Mouse (Mus musculus) midbrain, embryonic 10.5 days (tissue): ENCODE measurements at regions not wholly inside any gene's neighbourhood (a gene's known extent, or its start where the extent isn't known, plus 50 kb on each side); places are given as distances from the start of the nearest gene placed in this dataset.

Experiments used
- DNase-seq: peaks from one replicate; pipeline ENCODE4 v3.0.0-alpha.2; 2017; ENCODE audit warnings: low spot score
- H3K27ac ChIP-seq: fragments of 300-500 bp; sonication (generic); replicated peaks from 2 replicates; pipeline ENCODE4 v1.5.1; 2016; ENCODE audit warnings: mild to moderate bottlenecking
- H3K27me3 ChIP-seq: fragments of 300-500 bp; sonication (generic); 2 replicates; pipeline ENCODE4 v1.6.1; 2016; ENCODE audit warnings: low read depth, mild to moderate bottlenecking; ENCODE audit not compliant: poor library complexity, severe bottlenecking
- H3K36me3 ChIP-seq: fragments of 300-500 bp; sonication (generic); 2 replicates; pipeline ENCODE4 v1.6.1; 2016; ENCODE audit warnings: mild to moderate bottlenecking, moderate library complexity
- H3K4me1 ChIP-seq: fragments of 300-500 bp; sonication (generic); 2 replicates; pipeline ENCODE4 v1.6.1; 2016
- H3K4me3 ChIP-seq: fragments of 300-500 bp; sonication (generic); 2 replicates; pipeline ENCODE4 v1.5.1; 2016; ENCODE audit warnings: mild to moderate bottlenecking, moderate library complexity
- H3K9me3 ChIP-seq: fragments of 300-500 bp; sonication (generic); replicated peaks from 2 replicates; pipeline ENCODE4 v1.6.1; 2016; ENCODE audit warnings: mild to moderate bottlenecking
- whole genome bisulfite sequencing: fragments of 180-500 bp; shearing (Covaris S2); methylation state at CpG from one replicate; pipeline ENCODE4 v1.1.7; 2016; 5-methylcytosine and 5-hydroxymethylcytosine counted together

- Histone ChIP-seq H3K4me3 (no peak overlapping the region), H3K27me3 (no peaks in the 10 kb centered on the region), H3K4me1 (no peaks in the 10 kb centered on the region), H3K36me3 (no peaks in the 10 kb centered on the region), H3K27ac (no peak overlapping the region), H3K9me3 (no peaks in the 10 kb centered on the region)
- no peak for DNase-seq
- 87% methylated on average over 4 of the region's 4 CpGs for WGBS
Observed at GRCm38 (mm10) chr7:63811816-63812215, 104.8 kb upstream of the E030018B13Rik start.

GRCm38 (mm10) chr7:63815531-63815930 lies 101.1 kb upstream of the E030018B13Rik start:
- Histone ChIP-seq H3K9me3 (no peaks in the 10 kb centered on the region), H3K27me3 (no peaks in the 10 kb centered on the region), H3K4me1 (no peaks in the 10 kb centered on the region), H3K36me3 (no peaks in the 10 kb centered on the region), H3K27ac (no peak overlapping the region), H3K4me3 (no peak overlapping the region)
- 95% methylated on average over 9 of the region's 9 CpGs for WGBS
- DNase-seq = no peak

GRCm38 (mm10) chr7:63816056-63816941 lies 100.4 kb upstream of the E030018B13Rik start:
- DNase-seq = no peak
- Histone ChIP-seq H3K4me1 (no peaks in the 10 kb centered on the region), H3K9me3 (no peaks in the 10 kb centered on the region), H3K27me3 (no peaks in the 10 kb centered on the region), H3K27ac (peak overlapping the region; percentile 35; the same call in 1 of the 2 replicates), H3K36me3 (no peaks in the 10 kb centered on the region), H3K4me3 (no peak overlapping the region)
- 90% methylated on average over 10 of the region's 10 CpGs for WGBS

GRCm38 (mm10) chr7:63817476-63817875 lies 99.2 kb upstream of the E030018B13Rik start:
- no peaks in the 10 kb centered on the region for H3K4me1 ChIP-seq
- no peak overlapping the region for H3K4me3 ChIP-seq
- DNase-seq = no peak
- WGBS = 84% methylated on average over 1 of the region's 1 CpGs
- H3K9me3 ChIP-seq = no peaks in the 10 kb centered on the region
- H3K27ac ChIP-seq = no peak overlapping the region
- H3K36me3 ChIP-seq = no peaks in the 10 kb centered on the region
- no peaks in the 10 kb centered on the region for H3K27me3 ChIP-seq

GRCm38 (mm10) chr7:63818105-63818504 lies 98.6 kb upstream of the E030018B13Rik start:
- H3K4me1 ChIP-seq = no peaks in the 10 kb centered on the region
- 87% methylated on average over 3 of the region's 3 CpGs for WGBS
- H3K36me3 ChIP-seq = no peaks in the 10 kb centered on the region
- DNase-seq = no peak
- no peaks in the 10 kb centered on the region for H3K27me3 ChIP-seq
- H3K9me3 ChIP-seq = no peaks in the 10 kb centered on the region
- no peak overlapping the region for H3K27ac ChIP-seq
- H3K4me3 ChIP-seq = no peak overlapping the region

GRCm38 (mm10) chr7:63820286-63820685 lies 96.4 kb upstream of the E030018B13Rik start:
- WGBS = 77% methylated on average over 1 of the region's 1 CpGs
- H3K4me1 ChIP-seq = no peaks in the 10 kb centered on the region
- no peaks in the 10 kb centered on the region for H3K27me3 ChIP-seq
- H3K9me3 ChIP-seq = no peaks in the 10 kb centered on the region
- H3K4me3 ChIP-seq = no peak overlapping the region
- no peak for DNase-seq
- H3K27ac ChIP-seq = no peak overlapping the region
- H3K36me3 ChIP-seq = no peaks in the 10 kb centered on the region

- Histone ChIP-seq H3K27ac (no peak overlapping the region), H3K27me3 (no peaks in the 10 kb centered on the region), H3K4me1 (no peaks in the 10 kb centered on the region), H3K36me3 (no peaks in the 10 kb centered on the region), H3K9me3 (no peaks in the 10 kb centered on the region), H3K4me3 (no peak overlapping the region)
- 88% methylated on average over 2 of the region's 2 CpGs for WGBS
- DNase-seq = no peak
Observed at GRCm38 (mm10) chr7:63822001-63822400, 94.7 kb upstream of the E030018B13Rik start.

GRCm38 (mm10) chr7:63824009-63824408 lies 92.6 kb upstream of the E030018B13Rik start:
- no peaks in the 10 kb centered on the region for H3K27me3 ChIP-seq
- H3K36me3 ChIP-seq = no peaks in the 10 kb centered on the region
- no peak overlapping the region for H3K4me3 ChIP-seq
- DNase-seq = no peak
- WGBS = 66% methylated on average over 7 of the region's 7 CpGs
- no peak overlapping the region for H3K27ac ChIP-seq
- H3K4me1 ChIP-seq = no peaks in the 10 kb centered on the region
- no peaks in the 10 kb centered on the region for H3K9me3 ChIP-seq

GRCm38 (mm10) chr7:63829362-63829920 lies 87.2 kb upstream of the E030018B13Rik start:
- Histone ChIP-seq H3K4me3 (no peak overlapping the region), H3K4me1 (no peaks in the 10 kb centered on the region), H3K27ac (no peak overlapping the region), H3K36me3 (no peaks in the 10 kb centered on the region), H3K9me3 (no peaks in the 10 kb centered on the region), H3K27me3 (no peaks in the 10 kb centered on the region)
- 87% methylated on average over 9 of the region's 9 CpGs for WGBS
- DNase-seq = no peak

GRCm38 (mm10) chr7:63833676-63834075 lies 83.0 kb upstream of the E030018B13Rik start:
- no peak for DNase-seq
- no peaks in the 10 kb centered on the region for H3K27me3 ChIP-seq
- WGBS = 89% methylated on average over 6 of the region's 6 CpGs
- H3K4me3 ChIP-seq = no peak overlapping the region
- H3K9me3 ChIP-seq = no peaks in the 10 kb centered on the region
- H3K4me1 ChIP-seq = no peaks in the 10 kb centered on the region
- no peaks in the 10 kb centered on the region for H3K36me3 ChIP-seq
- no peak overlapping the region for H3K27ac ChIP-seq

GRCm38 (mm10) chr7:63835958-63836357 lies 80.7 kb upstream of the E030018B13Rik start:
- H3K4me3 ChIP-seq = no peak overlapping the region
- DNase-seq = no peak
- H3K9me3 ChIP-seq = no peaks in the 10 kb centered on the region
- H3K4me1 ChIP-seq = no peaks in the 10 kb centered on the region
- no peak overlapping the region for H3K27ac ChIP-seq
- no peaks in the 10 kb centered on the region for H3K36me3 ChIP-seq
- no peaks in the 10 kb centered on the region for H3K27me3 ChIP-seq
